Mouse (Mus musculus): ENCODE data around the gene Cpm.

GRCm38 (mm10) chr10:117732184-117732583 lies 102.9 kb downstream of the Cpm start:
- no peak for TF ChIP-seq CTCF (IDR thresholded peaks at IDR 0.05; ENCODE audit: low read depth, low read length)
- TF ChIP-seq GATA1 (IDR thresholded peaks at IDR 0.05; ENCODE audit: borderline replicate concordance, low read length): no peak
- TF ChIP-seq POLR2AphosphoS5 (IDR thresholded peaks at IDR 0.05; ENCODE audit: insufficient replicate concordance, low read depth, low read length): no peak
- TF ChIP-seq TAL1 (conservative IDR thresholded peaks at IDR 0.05; ENCODE audit: low read depth, low read length): peak; percentile 89
- TF ChIP-seq GATA2 (IDR thresholded peaks at IDR 0.05; ENCODE audit: borderline replicate concordance, low read depth, low read length): 0 out of 2 replicates have a peak, but pooled peaks have one; percentile 37
